Mouse (Mus musculus) ES-E14 (cell line): ENCODE measurements at regions not wholly inside any gene's neighbourhood (a gene's known extent, or its start where the extent isn't known, plus 50 kb on each side); places are given as distances from the start of the nearest gene placed in this dataset.
A peak's percentile ranks its signal among the peaks of the same experiment; 100 is the strongest.

ENCODE experiments used
- DNase-seq: peaks from one replicate; pipeline ENCODE4 v3.0.0-alpha.2; 2013; ENCODE audit warnings: low read depth, low spot score
- H3K27ac ChIP-seq: 2 replicates; pipeline ENCODE4 v1.5.1; 2012; ENCODE audit warnings: low read depth, mild to moderate bottlenecking, low read length, moderate library complexity, mixed read lengths; ENCODE audit not compliant: poor library complexity, insufficient read depth, severe bottlenecking
- H3K36me3 ChIP-seq: 2 replicates; pipeline ENCODE4 v1.6.1; 2012; ENCODE audit warnings: mild to moderate bottlenecking, low read length, moderate library complexity, mixed read lengths; ENCODE audit not compliant: control insufficient read depth, poor library complexity, insufficient read depth, severe bottlenecking
- H3K4me1 ChIP-seq, 2 experiments: fragments of 150-350 bp in 1 of 2; sonication (generic) in 1 of 2; 2 replicates each; pipeline ENCODE4 v1.6.1; 2012; ENCODE audit warnings: low read length in 2 of 2, mild to moderate bottlenecking in 1 of 2, mixed read lengths in 1 of 2; ENCODE audit not compliant: control insufficient read depth in 2 of 2, insufficient read depth in 2 of 2, poor library complexity in 1 of 2
- H3K4me3 ChIP-seq, 2 experiments: fragments of 150-350 bp in 1 of 2; sonication (generic) in 1 of 2; 2 replicates each; pipeline ENCODE4 v1.5.1; 2012; ENCODE audit warnings: low read length in 2 of 2, low read depth in 1 of 2, mild to moderate bottlenecking in 1 of 2, mixed read lengths in 1 of 2; ENCODE audit not compliant: insufficient read depth in 1 of 2, poor library complexity in 1 of 2, severe bottlenecking in 1 of 2
- H3K9ac ChIP-seq: 2 replicates; pipeline ENCODE4 v1.6.1; 2012; ENCODE audit warnings: low read depth, mild to moderate bottlenecking, low read length, mixed read lengths; ENCODE audit not compliant: poor library complexity, insufficient read depth, severe bottlenecking
- H3K9me3 ChIP-seq: fragments of 150-350 bp; sonication (generic); 2 replicates; pipeline ENCODE4 v1.6.1; 2012; ENCODE audit warnings: low read depth, mild to moderate bottlenecking, low read length; ENCODE audit not compliant: control insufficient read depth, insufficient read depth
- CHD2 ChIP-seq: IDR thresholded peaks from 2 replicates; pipeline ENCODE4 v1.6.1; 2014; ENCODE audit warnings: mild to moderate bottlenecking, low read depth, low read length, inconsistent platforms
- HCFC1 ChIP-seq: IDR thresholded peaks from 2 replicates; pipeline ENCODE4 v1.6.1; 2012; ENCODE audit warnings: low read length, inconsistent platforms, borderline replicate concordance; ENCODE audit not compliant: insufficient read depth
- MAFK ChIP-seq: IDR thresholded peaks from 2 replicates; pipeline ENCODE4 v1.6.1; 2014; ENCODE audit warnings: mild to moderate bottlenecking, low read depth, low read length, inconsistent platforms; ENCODE audit not compliant: insufficient read depth
- ZC3H11A ChIP-seq: IDR thresholded peaks from 2 replicates; pipeline ENCODE4 v1.6.1; 2012; ENCODE audit warnings: low read depth, mild to moderate bottlenecking, inconsistent platforms, low read length, borderline replicate concordance
- ZNF384 ChIP-seq: IDR thresholded peaks from 2 replicates; pipeline ENCODE4 v1.6.1; 2012; ENCODE audit warnings: low read depth, low read length, inconsistent platforms
- in situ Hi-C, 2 experiments: fragments of 600-800 bp; cut with MboI; formaldehyde crosslinking; loops; one replicate each; pipeline ENCODE4 v1.15.1; 2025; ENCODE audit warnings: low sequenced_read_pairs in 2 of 2, inconsistent platforms in 1 of 2; ENCODE audit not compliant: unreplicated experiment in 2 of 2

DNA sequence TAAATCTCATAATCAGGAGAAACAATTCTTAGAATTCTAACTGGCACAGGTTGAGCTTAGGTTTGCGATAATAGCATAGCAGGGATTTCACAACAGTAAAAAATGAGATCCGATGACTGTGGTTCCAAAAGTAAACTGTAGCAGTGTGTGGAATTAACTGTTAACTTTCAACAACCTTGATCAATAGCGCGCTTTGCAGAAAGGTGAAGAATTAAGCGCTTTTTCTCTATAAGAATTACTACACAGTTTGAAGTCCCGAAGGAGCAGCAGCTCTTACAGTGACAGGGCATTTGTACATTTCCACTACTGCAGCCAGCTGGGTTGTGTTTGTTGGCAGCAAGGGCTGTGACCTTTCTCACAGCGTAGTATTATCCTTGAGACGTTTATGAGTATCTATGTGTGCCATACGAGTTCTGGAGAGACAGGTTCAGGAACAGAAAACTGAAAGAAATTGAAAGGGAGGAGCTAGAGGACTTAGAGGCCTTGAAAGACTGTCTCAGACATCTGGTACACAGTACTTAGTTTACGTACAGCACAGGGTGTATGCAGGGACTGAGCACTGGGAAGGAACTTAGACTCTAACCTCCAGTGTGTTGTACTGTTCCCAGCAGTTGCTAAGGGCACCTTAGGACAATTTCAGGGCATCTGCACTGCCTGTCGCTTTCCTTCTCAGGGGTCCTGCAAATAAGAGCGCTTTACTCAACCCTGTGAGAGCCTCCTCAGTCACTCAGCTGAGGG is 114.6 kb upstream of the Xpo1 start:
- H3K9me3 ChIP-seq: no peaks in the 10 kb centered on the region
- TF ChIP-seq CHD2 (no peak), HCFC1 (no peak), ZNF384 (no peak), MAFK (no peak), ZC3H11A (no peak)
- no peak for DNase-seq
- H3K9ac ChIP-seq: no peak overlapping the region
- no peak overlapping the region for H3K27ac ChIP-seq
- no peaks in the 10 kb centered on the region for H3K4me1 ChIP-seq
- in situ Hi-C loops: no loop called here
- no peaks in the 10 kb centered on the region for H3K36me3 ChIP-seq
- no peak overlapping the region for H3K4me3 ChIP-seq

DNA sequence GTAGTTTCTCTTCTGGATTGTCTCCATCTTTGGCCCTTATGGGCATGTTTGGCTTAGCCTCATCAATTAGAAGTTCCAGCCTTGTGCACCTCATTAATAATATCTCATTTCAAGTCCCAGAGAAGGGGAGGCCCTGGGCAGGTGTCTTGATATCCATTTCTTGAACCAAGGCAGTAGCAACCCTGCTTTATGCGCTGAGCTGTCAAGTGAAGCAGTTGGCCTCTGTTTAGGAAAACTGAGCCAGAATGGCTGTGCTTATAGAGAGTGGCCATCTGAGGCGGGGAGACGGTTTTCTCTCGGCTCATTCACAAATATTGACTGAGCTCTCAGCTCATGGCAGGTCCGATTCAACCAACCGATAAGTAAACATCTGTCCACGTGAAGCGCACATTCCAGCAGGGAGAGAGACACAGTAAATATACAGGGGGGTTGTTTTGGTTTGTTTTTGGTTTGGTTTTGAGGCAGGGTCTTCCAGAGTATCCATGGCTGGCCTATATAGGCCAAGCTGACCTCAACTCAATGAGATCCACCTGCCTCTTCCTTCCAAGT is 107.7 kb upstream of the Xpo1 start:
- TF ChIP-seq ZC3H11A (no peak), HCFC1 (no peak), ZNF384 (no peak), CHD2 (no peak)
- H3K36me3 ChIP-seq: no peaks in the 10 kb centered on the region
- no peak overlapping the region for H3K4me3 ChIP-seq
- no peaks in the 10 kb centered on the region for H3K9me3 ChIP-seq
- H3K9ac ChIP-seq: no peak overlapping the region
- no peaks in the 10 kb centered on the region for H3K4me1 ChIP-seq
- in situ Hi-C loops: no loop called here
- DNase-seq: no peak
- no peak overlapping the region for H3K27ac ChIP-seq

DNA sequence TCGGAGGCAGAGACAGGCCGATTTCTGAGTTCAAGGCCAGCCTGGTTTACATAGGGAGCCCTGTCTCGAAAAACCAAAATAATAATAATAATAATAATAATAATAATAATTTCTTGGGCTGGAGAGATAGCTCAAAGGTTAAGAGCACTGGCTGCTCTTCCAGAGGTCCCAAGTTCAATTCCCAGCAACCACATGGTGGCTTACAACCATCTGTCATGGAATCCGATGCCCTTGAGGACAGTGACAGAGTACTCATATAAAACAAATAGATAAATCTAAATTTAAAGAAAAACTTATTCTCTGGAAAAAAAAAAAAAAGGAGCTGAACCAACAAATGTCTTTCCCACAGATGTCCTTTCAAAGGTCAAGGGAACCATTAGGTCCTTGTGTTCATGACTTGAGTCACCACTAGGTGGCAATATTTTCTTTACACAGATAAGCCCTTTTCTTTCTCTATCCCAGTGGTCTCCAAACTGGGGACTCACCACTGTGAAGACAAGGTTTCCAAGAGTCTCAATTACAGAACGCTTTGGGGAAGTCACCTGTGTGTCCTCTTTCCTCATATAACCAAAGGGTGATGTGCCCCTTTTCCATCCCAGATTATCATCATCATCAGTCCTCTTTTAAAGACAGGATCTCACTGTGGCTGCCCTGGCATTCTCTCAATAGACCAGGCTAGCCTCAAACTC is 106.1 kb upstream of the Xpo1 start:
- in situ Hi-C loops: no loop called here
- peak; percentile 65 for DNase-seq
- H3K4me1 ChIP-seq: no peaks in the 10 kb centered on the region
- H3K4me3 ChIP-seq: no peak overlapping the region
- no peaks in the 10 kb centered on the region for H3K36me3 ChIP-seq
- no peak overlapping the region for H3K9ac ChIP-seq
- TF ChIP-seq CHD2 (no peak), ZC3H11A (peak; percentile 75), ZNF384 (peak; percentile 81)
- H3K9me3 ChIP-seq: no peaks in the 10 kb centered on the region
- no peak overlapping the region for H3K27ac ChIP-seq

DNA sequence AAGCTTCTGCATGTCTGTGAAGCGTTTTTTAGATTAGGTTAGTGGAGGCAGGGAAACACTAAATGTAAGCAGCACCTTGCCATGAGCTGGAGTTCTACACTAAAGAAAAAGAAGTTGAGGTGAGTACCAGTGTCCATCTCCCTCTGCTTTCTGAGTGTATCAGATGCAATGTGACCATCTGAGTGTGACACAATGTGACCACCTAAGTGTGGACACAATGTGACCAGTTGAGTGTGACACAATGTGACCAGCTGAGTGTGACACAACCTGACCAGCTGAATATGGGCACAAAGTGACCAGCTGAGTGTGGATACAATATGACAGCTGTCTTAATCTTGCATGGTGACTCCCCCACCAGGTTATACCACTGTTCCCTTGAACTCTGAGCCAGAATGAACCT is 101.0 kb upstream of the Xpo1 start:
- TF ChIP-seq ZNF384: no peak
- no peak for TF ChIP-seq HCFC1
- TF ChIP-seq MAFK: no peak
- TF ChIP-seq CHD2: no peak
- TF ChIP-seq ZC3H11A: no peak
- no peak for DNase-seq
- in situ Hi-C loops: no loop called here
- Histone ChIP-seq H3K9ac (no peak overlapping the region), H3K9me3 (no peaks in the 10 kb centered on the region), H3K4me3 (no peak overlapping the region), H3K4me1 (no peaks in the 10 kb centered on the region), H3K36me3 (no peaks in the 10 kb centered on the region), H3K27ac (no peak overlapping the region)
